Mouse (Mus musculus) fibroblast of lung, adult 2 months (primary cell): Measurements from ENCODE around the gene Myh10.

Source experiments
- DNase-seq: peaks from one replicate; pipeline ENCODE4 v3.0.0-alpha.2; 2011; ENCODE audit warnings: low read depth

Gene Myh10

GRCm38 (mm10) chr11:68691321-68692009 is at the start of gene Myh10:
Gene Myh10, plus strand, starts transcription at chr11:68691559.
- DNase-seq = peak; percentile 99

GRCm38 (mm10) chr11:68644781-68645180 is 46.6 kb upstream of the Myh10 start:
- no peak for DNase-seq

GRCm38 (mm10) chr11:68647808-68648207 is 43.6 kb upstream of the Myh10 start:
- DNase-seq = no peak

- DNase-seq = no peak
Measured at GRCm38 (mm10) chr11:68648385-68649148, 42.8 kb upstream of the Myh10 start.

GRCm38 (mm10) chr11:68651518-68651917 is 39.8 kb upstream of the Myh10 start:
- DNase-seq = no peak

GRCm38 (mm10) chr11:68655524-68655923 is 35.8 kb upstream of the Myh10 start:
- DNase-seq = no peak

GRCm38 (mm10) chr11:68656887-68657685 is 34.3 kb upstream of the Myh10 start:
- no peak for DNase-seq

GRCm38 (mm10) chr11:68657811-68658210 is 33.5 kb upstream of the Myh10 start:
- DNase-seq = no peak

GRCm38 (mm10) chr11:68665331-68665730 is 26.0 kb upstream of the Myh10 start:
- DNase-seq = no peak

GRCm38 (mm10) chr11:68666210-68666609 is 25.1 kb upstream of the Myh10 start:
- no peak for DNase-seq

- no peak for DNase-seq
Measured at GRCm38 (mm10) chr11:68672270-68672970, 18.9 kb upstream of the Myh10 start.

GRCm38 (mm10) chr11:68674071-68674470 is 17.3 kb upstream of the Myh10 start:
- no peak for DNase-seq

GRCm38 (mm10) chr11:68674643-68675042 is 16.7 kb upstream of the Myh10 start:
- DNase-seq = no peak

- DNase-seq = peak; percentile 66
Measured at GRCm38 (mm10) chr11:68675274-68675673, 16.1 kb upstream of the Myh10 start.

- no peak for DNase-seq
Measured at GRCm38 (mm10) chr11:68681254-68681839, 10.0 kb upstream of the Myh10 start.

- no peak for DNase-seq
Measured at GRCm38 (mm10) chr11:68682136-68682806, 9.1 kb upstream of the Myh10 start.

- no peak for DNase-seq
Measured at GRCm38 (mm10) chr11:68686001-68686400, 5.4 kb upstream of the Myh10 start.

GRCm38 (mm10) chr11:68689304-68689703 is 2.1 kb upstream of the Myh10 start:
- DNase-seq = no peak

GRCm38 (mm10) chr11:68690465-68690864 is 894 bp upstream of the Myh10 start:
- no peak for DNase-seq

GRCm38 (mm10) chr11:68692010-68692692 is 792 bp downstream of the Myh10 start:
- no peak for DNase-seq
